Mouse (Mus musculus): Measurements from ENCODE around the gene Crb2.

GRCm38 (mm10) chr2:37774571-37774970, 1.5 kb upstream of the Crb2 start:
- peak; percentile 38; the same call in 1 of the 2 replicates for TF ChIP-seq CTCF (IDR thresholded peaks at IDR 0.05; ENCODE audit: insufficient read depth, low read length)
- TF ChIP-seq POLR2A (IDR thresholded peaks at IDR 0.05; ENCODE audit: borderline replicate concordance, extremely low read depth, low read depth, low read length) = no peak

All from lung, adult 2 months (tissue).